Mouse (Mus musculus) frontal cortex, postnatal 36 days (tissue): ENCODE results near the gene Tgfb2.
A peak's percentile ranks its signal among the peaks of the same experiment; 100 is the strongest.

Experiments
- DNase-seq, 2 experiments: peaks; one replicate each; pipeline ENCODE4 v3.0.0; 2022; ENCODE audit warnings: low spot score in 2 of 2

Gene Tgfb2

GRCm38 (mm10) chr1:186702391-186703255 is 3.2 kb downstream of the Tgfb2 start:
- DNase-seq: no peak

GRCm38 (mm10) chr1:186701206-186701905 is 4.4 kb downstream of the Tgfb2 start:
- DNase-seq: no peak

- no peak for DNase-seq
Measured at GRCm38 (mm10) chr1:186700496-186700895, 5.3 kb downstream of the Tgfb2 start.

GRCm38 (mm10) chr1:186698583-186699338 is 7.0 kb downstream of the Tgfb2 start:
- no peak for DNase-seq

GRCm38 (mm10) chr1:186696231-186696630 is 9.6 kb downstream of the Tgfb2 start:
- DNase-seq: no peak

GRCm38 (mm10) chr1:186695361-186695760 is 10.4 kb downstream of the Tgfb2 start:
- DNase-seq: peak; percentile 12 to 37

- no peak for DNase-seq
Measured at GRCm38 (mm10) chr1:186692370-186692769, 13.4 kb downstream of the Tgfb2 start.

- no peak for DNase-seq
Measured at GRCm38 (mm10) chr1:186691708-186692107, 14.1 kb downstream of the Tgfb2 start.

- no peak for DNase-seq
Measured at GRCm38 (mm10) chr1:186684041-186684440, 21.7 kb downstream of the Tgfb2 start.

- no peak for DNase-seq
Measured at GRCm38 (mm10) chr1:186682606-186683005, 23.2 kb downstream of the Tgfb2 start.

GRCm38 (mm10) chr1:186677614-186678013 is 28.2 kb downstream of the Tgfb2 start:
- no peak for DNase-seq

GRCm38 (mm10) chr1:186676199-186676598 is 29.6 kb downstream of the Tgfb2 start:
- no peak for DNase-seq

GRCm38 (mm10) chr1:186675263-186675662 is 30.5 kb downstream of the Tgfb2 start:
- DNase-seq: no peak

- no peak for DNase-seq
Measured at GRCm38 (mm10) chr1:186674621-186675020, 31.2 kb downstream of the Tgfb2 start.

GRCm38 (mm10) chr1:186673166-186673565 is 32.6 kb downstream of the Tgfb2 start:
- no peak for DNase-seq

- peak in 1 of 2 experiments; percentile 14 for DNase-seq
Measured at GRCm38 (mm10) chr1:186663412-186663811, 42.4 kb downstream of the Tgfb2 start.

GRCm38 (mm10) chr1:186662996-186663395 is 42.8 kb downstream of the Tgfb2 start:
- no peak for DNase-seq

GRCm38 (mm10) chr1:186661206-186661921 is 44.4 kb downstream of the Tgfb2 start:
- no peak for DNase-seq

- DNase-seq: no peak
Measured at GRCm38 (mm10) chr1:186658783-186659182, 47.0 kb downstream of the Tgfb2 start.

- DNase-seq: no peak
Measured at GRCm38 (mm10) chr1:186657559-186658219, 48.1 kb downstream of the Tgfb2 start.

GRCm38 (mm10) chr1:186656732-186657329 is 49.0 kb downstream of the Tgfb2 start:
- DNase-seq: no peak
